Mouse (Mus musculus): ENCODE measurements around the gene Olfr1214. TPM values are rescaled to one million over a fixed set of nuclear protein-coding genes. Genes with fewer than 3 reads are reported as not detected.

Gene Olfr1214
- polyA plus RNA-seq (2014; fragmentation: Illumina TruSeq; extraction: RNeasy Lipid Tissue Mini Kit (QIAGEN cat#74804); ENCODE audit: low read depth, low replicate concordance), result not detected

DNA sequence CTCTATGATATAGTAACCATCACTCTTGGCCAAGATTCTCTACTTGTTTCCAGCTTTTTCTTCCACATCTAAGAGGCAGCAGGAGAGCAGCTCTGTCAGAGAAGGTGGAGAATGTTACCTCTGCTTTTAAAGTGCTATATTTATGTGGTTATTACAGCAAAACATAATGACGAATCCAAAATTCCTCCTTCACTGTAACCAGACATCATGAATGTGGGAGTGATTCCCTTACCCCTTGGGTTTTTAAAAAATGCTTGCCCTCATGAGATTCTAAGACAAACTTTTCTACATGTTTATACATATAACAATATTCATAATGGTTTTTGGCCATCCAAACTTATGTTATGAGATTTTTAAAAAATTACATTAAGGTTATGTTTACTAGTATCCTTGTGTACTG lies at the start of gene Olfr1214:
Gene Olfr1214, minus strand, starts transcription at position 101 of the 400 bp plus-strand sequence.

DNA sequence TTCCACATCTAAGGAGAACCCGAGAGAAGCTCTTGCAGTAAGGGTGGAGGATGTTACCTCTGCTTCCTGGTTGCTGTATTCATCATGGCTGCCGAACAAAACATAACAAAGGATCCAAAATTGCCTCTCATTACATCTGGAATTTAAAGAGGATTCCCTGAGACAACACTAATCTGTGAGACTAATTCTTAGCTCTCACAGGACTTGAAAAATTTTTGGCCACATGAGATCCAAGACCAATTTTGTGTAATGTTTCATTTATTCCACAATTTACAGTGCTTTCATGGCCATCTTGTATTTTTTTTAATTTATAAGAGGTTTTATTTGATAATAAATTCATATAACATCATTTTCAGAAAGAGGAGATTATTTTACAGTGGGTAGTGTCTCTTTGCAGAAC lies 39.5 kb upstream of the Olfr1214 start, which contains the start of gene Olfr1217:
Gene Olfr1217, minus strand, starts transcription at position 101 of the 400 bp plus-strand sequence.

DNA sequence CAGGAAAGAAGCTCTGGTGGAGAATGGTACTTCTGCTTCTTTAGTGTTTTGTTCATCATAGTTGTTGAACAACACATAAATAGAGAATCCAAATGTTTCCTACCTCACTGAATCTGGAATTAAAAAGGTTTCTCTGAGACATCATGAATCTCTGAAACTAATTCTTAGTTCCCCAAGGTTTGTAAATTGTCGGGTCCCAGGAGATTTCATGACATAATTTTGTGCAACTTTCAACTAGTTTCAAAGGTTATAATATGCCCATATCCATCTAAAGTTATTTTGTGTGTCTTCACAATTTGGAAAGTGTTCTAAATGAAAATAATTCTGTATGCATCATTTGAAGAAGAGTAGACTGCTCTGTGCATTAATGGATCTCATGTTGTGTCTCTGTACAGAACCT lies 25.8 kb upstream of the Olfr1214 start, which contains the start of gene Olfr1216:
Gene Olfr1216, minus strand, starts transcription at position 101 of the 400 bp plus-strand sequence.

DNA sequence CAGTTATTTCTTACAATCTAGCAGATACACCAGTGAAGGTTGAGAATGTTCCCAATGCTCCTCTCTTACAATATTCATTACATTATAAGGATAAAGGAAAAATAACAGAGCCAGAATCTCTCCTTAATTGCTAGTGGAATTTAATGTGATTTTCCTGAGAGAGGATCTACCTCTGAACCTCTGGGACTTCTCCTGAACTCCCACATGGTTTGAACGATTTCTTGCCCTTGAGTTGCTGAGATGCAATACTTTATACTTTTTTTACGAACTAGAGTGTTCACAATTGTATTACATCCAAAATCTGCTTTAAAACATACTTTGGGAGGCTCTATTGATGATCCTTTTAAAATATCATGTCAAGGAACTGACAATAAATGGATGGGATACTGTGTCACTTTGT lies 14.4 kb upstream of the Olfr1214 start, which contains the start of gene Olfr1215:
Gene Olfr1215, minus strand, starts transcription at position 101 of the 400 bp plus-strand sequence.

DNA sequence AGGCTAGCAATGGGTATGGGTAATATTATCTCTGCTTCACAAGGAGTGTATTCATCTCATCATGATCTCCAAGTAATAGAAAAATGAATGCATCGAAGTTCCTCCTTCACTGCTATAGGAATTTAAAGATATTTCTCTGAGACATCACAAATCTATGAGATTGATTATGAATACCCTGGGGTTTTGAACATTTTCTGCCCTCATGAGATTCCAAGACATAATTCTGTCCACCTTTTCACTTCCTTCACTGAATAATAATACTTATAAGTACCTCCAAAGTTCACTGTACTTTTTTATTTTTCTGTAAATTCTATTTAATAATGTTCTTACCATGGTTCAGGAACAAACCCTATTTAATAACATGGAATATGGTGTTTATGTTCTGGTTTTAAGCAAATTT lies 12.3 kb downstream of the Olfr1214 start, which contains the start of gene Gm13762:
Gene Gm13762, minus strand, starts transcription at position 101 of the 400 bp plus-strand sequence.

DNA sequence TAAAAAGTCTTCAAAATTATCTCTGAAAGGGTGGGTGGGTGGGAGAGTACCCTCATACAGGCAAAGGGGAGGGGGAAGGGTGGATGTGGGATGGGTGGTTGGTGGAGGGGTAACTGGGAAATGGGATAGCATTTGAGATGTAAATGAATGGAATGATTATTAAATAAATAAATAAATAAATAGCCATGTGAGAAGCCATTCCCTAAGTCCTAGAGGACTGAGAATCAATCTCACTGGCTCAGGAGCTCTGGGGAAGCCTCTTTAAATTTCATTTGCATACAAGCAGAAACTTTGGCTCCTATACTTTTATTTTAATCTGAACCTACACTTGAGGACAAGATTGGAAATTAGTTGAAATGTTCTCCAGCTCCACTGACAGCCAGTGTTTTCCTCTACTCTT lies 38.8 kb downstream of the Olfr1214 start, which contains the start of gene Olfr1212:
Gene Olfr1212, plus strand, starts transcription at position 301 of the 400 bp plus-strand sequence.

DNA sequence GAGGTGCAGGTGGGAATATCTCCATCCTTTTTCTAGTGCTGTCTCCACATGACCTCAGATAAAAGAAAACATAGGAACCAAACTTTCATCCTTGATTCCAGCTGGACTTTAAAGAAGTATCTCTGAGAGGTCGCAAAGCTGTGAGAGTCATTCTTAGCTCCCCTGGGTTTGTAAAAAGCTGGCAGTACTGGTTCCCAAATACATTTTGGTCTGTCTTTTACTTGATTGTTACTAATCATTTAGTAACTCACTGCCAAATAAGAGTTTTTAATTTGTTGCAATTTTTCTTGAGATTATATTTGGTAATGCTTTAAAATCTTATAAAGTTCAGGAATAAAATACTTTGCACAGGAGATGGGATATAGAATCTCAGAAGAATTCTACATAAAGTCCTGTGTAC lies 54.4 kb downstream of the Olfr1214 start, which contains the start of gene Olfr1211:
Gene Olfr1211, minus strand, starts transcription at position 101 of the 400 bp plus-strand sequence.

Other genes with a start within 250 kb of the Olfr1214 start
- gene Olfr1198, start 241.3 kb downstream of the Olfr1214 start, polyA plus RNA-seq (2014; fragmentation: Illumina TruSeq; extraction: RNeasy Lipid Tissue Mini Kit (QIAGEN cat#74804); ENCODE audit: low read depth, low replicate concordance), result not detected
- not detected for gene Olfr1199, start 232.2 kb downstream of the Olfr1214 start, polyA plus RNA-seq (2014; fragmentation: Illumina TruSeq; extraction: RNeasy Lipid Tissue Mini Kit (QIAGEN cat#74804); ENCODE audit: low read depth, low replicate concordance)
- not detected for gene Olfr1200, start 222.2 kb downstream of the Olfr1214 start, polyA plus RNA-seq (2014; fragmentation: Illumina TruSeq; extraction: RNeasy Lipid Tissue Mini Kit (QIAGEN cat#74804); ENCODE audit: low read depth, low replicate concordance)
- not detected for gene Olfr1201, start 199.6 kb downstream of the Olfr1214 start, polyA plus RNA-seq (2014; fragmentation: Illumina TruSeq; extraction: RNeasy Lipid Tissue Mini Kit (QIAGEN cat#74804); ENCODE audit: low read depth, low replicate concordance)
- not detected for gene Olfr1202, start 178.2 kb downstream of the Olfr1214 start, polyA plus RNA-seq (2014; fragmentation: Illumina TruSeq; extraction: RNeasy Lipid Tissue Mini Kit (QIAGEN cat#74804); ENCODE audit: low read depth, low replicate concordance)
- not detected for gene Olfr1205, start 162.9 kb downstream of the Olfr1214 start, polyA plus RNA-seq (2014; fragmentation: Illumina TruSeq; extraction: RNeasy Lipid Tissue Mini Kit (QIAGEN cat#74804); ENCODE audit: low read depth, low replicate concordance)
- not detected for gene Olfr1204, start 143.4 kb downstream of the Olfr1214 start, polyA plus RNA-seq (2014; fragmentation: Illumina TruSeq; extraction: RNeasy Lipid Tissue Mini Kit (QIAGEN cat#74804); ENCODE audit: low read depth, low replicate concordance)
- gene Olfr1206, start 129.4 kb downstream of the Olfr1214 start, polyA plus RNA-seq (2014; fragmentation: Illumina TruSeq; extraction: RNeasy Lipid Tissue Mini Kit (QIAGEN cat#74804); ENCODE audit: low read depth, low replicate concordance), result not detected
- gene Olfr1208, start 90.3 kb downstream of the Olfr1214 start, polyA plus RNA-seq (2014; fragmentation: Illumina TruSeq; extraction: RNeasy Lipid Tissue Mini Kit (QIAGEN cat#74804); ENCODE audit: low read depth, low replicate concordance), result not detected
- not detected for gene Olfr1209, start 77.5 kb downstream of the Olfr1214 start, polyA plus RNA-seq (2014; fragmentation: Illumina TruSeq; extraction: RNeasy Lipid Tissue Mini Kit (QIAGEN cat#74804); ENCODE audit: low read depth, low replicate concordance)
- gene Olfr1211, start 54.5 kb downstream of the Olfr1214 start, polyA plus RNA-seq (2014; fragmentation: Illumina TruSeq; extraction: RNeasy Lipid Tissue Mini Kit (QIAGEN cat#74804); ENCODE audit: low read depth, low replicate concordance), result not detected
- gene Olfr1212, start 38.7 kb downstream of the Olfr1214 start, polyA plus RNA-seq (2014; fragmentation: Illumina TruSeq; extraction: RNeasy Lipid Tissue Mini Kit (QIAGEN cat#74804); ENCODE audit: low read depth, low replicate concordance), result not detected
- gene Gm13762, start 12.4 kb downstream of the Olfr1214 start, polyA plus RNA-seq (2014; fragmentation: Illumina TruSeq; extraction: RNeasy Lipid Tissue Mini Kit (QIAGEN cat#74804); ENCODE audit: low read depth, low replicate concordance), result not detected
- gene Olfr1215, start 14.3 kb upstream of the Olfr1214 start, polyA plus RNA-seq (2014; fragmentation: Illumina TruSeq; extraction: RNeasy Lipid Tissue Mini Kit (QIAGEN cat#74804); ENCODE audit: low read depth, low replicate concordance), result not detected
- not detected for gene Olfr1216, start 25.7 kb upstream of the Olfr1214 start, polyA plus RNA-seq (2014; fragmentation: Illumina TruSeq; extraction: RNeasy Lipid Tissue Mini Kit (QIAGEN cat#74804); ENCODE audit: low read depth, low replicate concordance)
- gene Olfr1217, start 39.4 kb upstream of the Olfr1214 start, polyA plus RNA-seq (2014; fragmentation: Illumina TruSeq; extraction: RNeasy Lipid Tissue Mini Kit (QIAGEN cat#74804); ENCODE audit: low read depth, low replicate concordance), result not detected
- gene Olfr1218, start 68.5 kb upstream of the Olfr1214 start, polyA plus RNA-seq (2014; fragmentation: Illumina TruSeq; extraction: RNeasy Lipid Tissue Mini Kit (QIAGEN cat#74804); ENCODE audit: low read depth, low replicate concordance), result not detected
- gene Olfr1219, start 90.9 kb upstream of the Olfr1214 start, polyA plus RNA-seq (2014; fragmentation: Illumina TruSeq; extraction: RNeasy Lipid Tissue Mini Kit (QIAGEN cat#74804); ENCODE audit: low read depth, low replicate concordance), result not detected
- not detected for gene Olfr1220, start 114.2 kb upstream of the Olfr1214 start, polyA plus RNA-seq (2014; fragmentation: Illumina TruSeq; extraction: RNeasy Lipid Tissue Mini Kit (QIAGEN cat#74804); ENCODE audit: low read depth, low replicate concordance)
- not detected for gene Olfr1221, start 124.6 kb upstream of the Olfr1214 start, polyA plus RNA-seq (2014; fragmentation: Illumina TruSeq; extraction: RNeasy Lipid Tissue Mini Kit (QIAGEN cat#74804); ENCODE audit: low read depth, low replicate concordance)
- not detected for gene Olfr1222, start 140.4 kb upstream of the Olfr1214 start, polyA plus RNA-seq (2014; fragmentation: Illumina TruSeq; extraction: RNeasy Lipid Tissue Mini Kit (QIAGEN cat#74804); ENCODE audit: low read depth, low replicate concordance)
- gene Olfr1223, start 158.9 kb upstream of the Olfr1214 start, polyA plus RNA-seq (2014; fragmentation: Illumina TruSeq; extraction: RNeasy Lipid Tissue Mini Kit (QIAGEN cat#74804); ENCODE audit: low read depth, low replicate concordance), result not detected
- not detected for gene Olfr1224-ps1, start 171.4 kb upstream of the Olfr1214 start, polyA plus RNA-seq (2014; fragmentation: Illumina TruSeq; extraction: RNeasy Lipid Tissue Mini Kit (QIAGEN cat#74804); ENCODE audit: low read depth, low replicate concordance)
- not detected for gene Olfr1225, start 182.0 kb upstream of the Olfr1214 start, polyA plus RNA-seq (2014; fragmentation: Illumina TruSeq; extraction: RNeasy Lipid Tissue Mini Kit (QIAGEN cat#74804); ENCODE audit: low read depth, low replicate concordance)
- not detected for gene Olfr1226, start 207.4 kb upstream of the Olfr1214 start, polyA plus RNA-seq (2014; fragmentation: Illumina TruSeq; extraction: RNeasy Lipid Tissue Mini Kit (QIAGEN cat#74804); ENCODE audit: low read depth, low replicate concordance)

All from adrenal gland, adult 10 weeks (tissue).